Mouse (Mus musculus) cerebellum, adult 11 months (tissue): ENCODE results near the gene Surf1.
"Not testable (repeated sequence)": the region's sequence is repeated elsewhere in the genome, so short reads cannot be mapped to it uniquely, and the experiment has no call there.

Experiments used
- DNase-seq: peaks from one replicate; pipeline ENCODE4 v3.0.0; 2022

Gene Surf1

GRCm38 (mm10) chr2:26885541-26885940 is 30.8 kb downstream of the Surf1 start:
- not testable (repeated sequence) for DNase-seq

GRCm38 (mm10) chr2:26878571-26878970 is 37.8 kb downstream of the Surf1 start:
- DNase-seq: no peak

DNA sequence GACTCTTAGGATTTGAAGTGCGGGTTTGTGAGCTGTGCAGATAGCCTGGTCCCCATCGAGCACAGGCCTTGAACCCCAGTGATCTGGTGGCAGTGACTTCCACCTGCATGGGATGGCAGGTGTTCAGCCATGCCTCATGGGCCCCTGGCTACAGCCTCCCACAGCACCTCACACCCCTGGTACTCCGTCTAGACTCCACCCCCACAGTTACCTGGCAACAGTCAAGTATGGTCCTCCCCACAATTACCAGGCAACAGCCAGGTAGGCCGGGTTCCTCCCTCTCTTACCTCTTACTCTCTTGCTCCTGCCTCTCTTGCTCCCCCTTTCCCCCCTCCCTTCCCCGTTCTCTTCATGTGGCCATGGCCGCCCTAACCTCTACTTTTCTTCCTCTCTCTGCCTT is 45.7 kb downstream of the Surf1 start:
- no peak for DNase-seq

DNA sequence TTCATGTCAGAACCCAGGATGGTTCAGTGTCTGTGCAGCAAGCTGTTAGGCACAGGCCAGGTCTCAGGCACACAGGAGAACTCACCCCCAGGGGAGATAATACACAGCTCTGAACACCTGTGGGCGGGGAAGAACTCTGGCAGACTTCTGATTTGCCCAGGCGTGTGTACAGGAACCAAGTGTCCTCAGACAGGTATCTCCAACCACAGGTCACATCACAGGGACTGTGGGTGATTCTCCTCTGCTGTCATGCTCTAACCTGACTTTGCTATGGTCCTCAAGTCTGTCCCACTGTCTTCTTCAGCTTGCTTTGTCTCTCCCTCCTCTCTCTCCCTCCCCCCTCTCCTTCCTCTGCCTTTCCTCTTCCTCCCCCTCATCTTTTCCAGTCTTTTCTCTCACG is 51.5 kb downstream of the Surf1 start, which contains the start of gene Abo:
Abo (minus strand) TSS at position 101 of the 400 bp plus-strand sequence.
- DNase-seq: no peak
